Mouse (Mus musculus): Measurements from ENCODE around the gene Olfr52.
"Not testable (repeated sequence)": the region's sequence is repeated elsewhere in the genome, so short reads cannot be mapped to it uniquely, and the experiment has no call there.

The Olfr52 gene

GRCm38 (mm10) chr2:86185583-86185982 lies at the start of gene Olfr52:
TSS of gene Olfr52 (minus strand) at chr2:86185683.
- no peak for DNase-seq (ENCODE audit: low spot score)

GRCm38 (mm10) chr2:86231301-86231700 lies 45.8 kb upstream of the Olfr52 start, which contains the start of gene Olfr1047:
TSS of gene Olfr1047 (minus strand) at chr2:86231401.
- DNase-seq (ENCODE audit: low spot score) = no peak

- DNase-seq (ENCODE audit: low spot score) = no peak
These were observed 33.7 kb upstream of the Olfr52 start, which contains the start of gene Olfr1046 for GRCm38 (mm10) chr2:86219214-86219613. TSS of gene Olfr1046 (minus strand) at chr2:86219314.

- DNase-seq (ENCODE audit: low spot score) = no peak
These were observed 17.4 kb upstream of the Olfr52 start, which contains the start of gene Olfr1045 for GRCm38 (mm10) chr2:86202909-86203308. TSS of gene Olfr1045 (minus strand) at chr2:86203009.

GRCm38 (mm10) chr2:86195863-86196262 lies 10.4 kb upstream of the Olfr52 start:
- DNase-seq (ENCODE audit: low spot score) = no peak

GRCm38 (mm10) chr2:86179950-86180349 lies 5.5 kb downstream of the Olfr52 start:
- DNase-seq (ENCODE audit: low spot score) = no peak

- no peak for DNase-seq (ENCODE audit: low spot score)
These were observed 7.8 kb downstream of the Olfr52 start, which contains the start of gene Olfr1044 for GRCm38 (mm10) chr2:86177720-86178119. TSS of gene Olfr1044 (minus strand) at chr2:86177820.

GRCm38 (mm10) chr2:86175422-86175821 lies 10.1 kb downstream of the Olfr52 start:
- not testable (repeated sequence) for DNase-seq (ENCODE audit: low spot score)

GRCm38 (mm10) chr2:86167422-86167821 lies 18.1 kb downstream of the Olfr52 start, which contains the start of gene Olfr1043:
TSS of gene Olfr1043 (minus strand) at chr2:86167522.
- no peak for DNase-seq (ENCODE audit: low spot score)

GRCm38 (mm10) chr2:86161738-86162137 lies 23.7 kb downstream of the Olfr52 start, which contains the start of gene Olfr1042:
TSS of gene Olfr1042 (minus strand) at chr2:86161838.
- DNase-seq (ENCODE audit: low spot score) = no peak

- DNase-seq (ENCODE audit: low spot score) = no peak
These were observed 38.9 kb downstream of the Olfr52 start, which contains the start of gene Olfr1040 for GRCm38 (mm10) chr2:86146632-86147031. TSS of gene Olfr1040 (minus strand) at chr2:86146732.

GRCm38 (mm10) chr2:86135828-86136227 lies 49.7 kb downstream of the Olfr52 start, which contains the start of gene Olfr1039:
TSS of gene Olfr1039 (minus strand) at chr2:86135928.
- no peak for DNase-seq (ENCODE audit: low spot score)

All from urinary bladder, postnatal 14 days (tissue).